Mouse (Mus musculus): ENCODE measurements at regions not wholly inside any gene's neighbourhood (a gene's known extent, or its start where the extent isn't known, plus 50 kb on each side); places are given as distances from the start of the nearest gene placed in this dataset.

GRCm38 (mm10) chr15:56248731-56249130 lies 1228.7 kb downstream of the Slc22a22 start:
- TF ChIP-seq CTCF (IDR thresholded peaks at IDR 0.05; ENCODE audit: borderline replicate concordance, extremely low read depth, insufficient read depth, insufficient read length) (no peak), POLR2A (IDR thresholded peaks at IDR 0.05; ENCODE audit: borderline replicate concordance, extremely low read depth, insufficient read depth, insufficient read length, poor library complexity, severe bottlenecking) (no peak)
